Mouse (Mus musculus) CD4-positive, CD25-positive, alpha-beta regulatory T cell, adult 2 months (primary cell): ENCODE measurements around the gene Ccnl1.

Experiments
- DNase-seq: peaks from one replicate; pipeline ENCODE4 v3.0.0-alpha.2; 2012; ENCODE audit warnings: low read depth, low spot score

Ccnl1 gene

GRCm38 (mm10) chr3:65959416-65960001 lies 1.5 kb upstream of the Ccnl1 start:
- no peak for DNase-seq

GRCm38 (mm10) chr3:65958840-65959185 lies 764 bp upstream of the Ccnl1 start:
- no peak for DNase-seq

GRCm38 (mm10) chr3:65957271-65958101 lies 563 bp downstream of the Ccnl1 start:
- DNase-seq, result peak; percentile 88

DNA sequence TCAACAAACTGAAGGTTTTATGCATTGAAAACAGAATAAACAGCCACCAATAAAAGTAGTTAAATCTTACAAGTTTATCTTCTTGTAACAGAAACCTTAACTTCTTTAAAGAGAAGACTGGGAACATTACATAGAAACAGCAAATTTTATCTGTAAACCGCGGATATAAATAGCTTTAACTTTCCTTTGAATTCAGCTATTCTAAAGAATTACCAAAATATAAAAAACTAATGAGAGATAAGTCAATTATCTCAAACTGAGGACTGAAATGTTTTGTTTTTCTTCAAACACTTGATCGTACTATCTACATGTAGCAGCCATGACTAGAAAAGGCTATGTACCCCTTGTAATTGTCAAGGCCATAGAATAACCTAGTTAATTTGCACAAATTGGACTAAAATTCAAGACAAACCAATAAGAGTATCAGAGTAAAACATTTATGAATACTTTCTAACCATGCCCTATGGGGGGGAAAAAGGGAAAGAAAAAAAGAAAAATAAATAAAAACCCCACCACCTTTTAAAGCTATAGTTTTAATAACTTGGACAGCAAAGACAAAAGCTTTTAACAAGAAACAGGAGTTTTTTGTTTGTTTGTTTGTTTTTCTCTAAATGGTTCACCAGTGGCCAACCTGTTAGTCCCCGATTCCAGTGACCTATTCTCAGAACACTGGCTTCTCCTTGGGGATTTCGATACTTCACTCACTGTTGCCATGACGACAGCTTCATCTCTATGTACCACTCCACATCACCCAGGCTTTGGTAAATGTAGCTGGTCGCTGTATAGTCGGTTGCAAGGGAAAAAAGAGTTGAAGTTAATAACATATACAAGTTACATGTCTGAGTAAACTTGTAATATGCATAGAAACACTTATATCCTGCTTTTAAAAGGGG lies 3.3 kb downstream of the Ccnl1 start:
- peak; percentile 41 for DNase-seq

DNA sequence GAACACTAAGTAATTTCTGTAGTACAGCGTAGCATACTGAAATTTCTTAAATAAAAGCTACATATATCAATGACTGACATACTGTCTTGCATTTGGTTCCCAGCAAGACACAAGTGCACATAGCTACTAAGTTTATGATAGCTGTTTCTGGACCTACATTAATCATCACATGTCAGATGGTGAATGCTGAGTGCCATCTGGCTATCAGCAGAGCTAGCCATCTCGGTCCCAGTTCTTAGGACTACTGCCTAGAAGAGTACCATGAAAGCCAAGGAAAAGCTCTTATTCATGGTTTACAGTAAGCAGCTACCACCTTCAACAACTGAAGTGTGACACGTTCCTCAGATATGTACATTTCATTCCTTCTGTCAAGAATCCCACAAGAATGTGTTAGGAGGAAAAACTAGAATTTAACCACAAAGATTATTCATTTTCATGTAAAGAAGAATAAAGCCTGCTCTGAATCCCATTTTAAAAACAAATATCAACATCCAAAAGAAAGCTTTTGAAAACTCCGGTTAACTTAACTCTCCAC lies 7.2 kb downstream of the Ccnl1 start:
- DNase-seq, result no peak

DNA sequence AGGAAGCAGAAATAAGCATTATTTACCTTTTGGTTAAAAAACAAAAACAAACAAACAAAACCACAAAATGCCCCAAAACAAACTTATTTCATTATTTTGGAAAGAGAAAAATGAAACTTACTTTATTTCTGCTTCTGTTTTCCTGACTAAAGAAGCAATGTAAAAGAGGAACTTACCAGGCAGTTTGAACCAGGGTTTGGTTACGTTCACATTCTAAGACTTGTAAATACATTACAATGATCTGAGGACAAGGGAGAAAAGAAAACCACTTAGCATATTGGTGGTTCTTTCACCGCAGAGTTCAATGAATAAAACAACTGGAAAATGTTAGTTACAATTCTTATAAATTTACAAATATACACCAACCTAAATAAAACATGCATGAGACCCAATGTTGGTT lies 7.7 kb downstream of the Ccnl1 start:
- no peak for DNase-seq

DNA sequence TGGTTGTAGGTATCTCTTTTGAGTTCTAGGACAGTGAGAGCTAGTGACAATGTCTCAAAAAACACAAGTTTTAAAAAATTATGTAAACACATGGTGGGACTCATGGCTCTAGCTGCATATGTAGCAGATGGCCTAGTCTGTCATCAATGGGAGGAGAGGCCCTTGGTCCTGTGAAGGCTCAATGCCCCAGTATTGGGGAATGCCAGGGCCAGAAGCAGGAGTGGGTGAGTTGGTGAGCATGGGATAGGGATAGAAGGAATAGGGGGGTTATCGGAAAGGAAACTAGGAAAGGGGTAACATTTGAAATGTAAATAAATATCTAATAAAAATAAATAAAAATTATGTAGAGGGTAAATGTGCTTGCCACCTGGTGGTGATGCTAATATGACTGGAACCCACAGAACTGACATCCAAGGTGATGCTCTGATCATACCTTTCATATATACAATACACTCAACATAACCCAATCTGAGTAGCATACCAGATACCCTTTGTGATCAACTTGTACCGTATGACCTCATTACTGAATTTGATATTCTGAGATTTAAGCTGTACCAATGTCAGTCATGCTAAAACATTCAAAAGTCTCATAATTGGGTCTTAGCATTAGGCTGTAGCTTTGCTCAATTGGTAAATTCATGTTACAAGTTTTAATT lies 12.6 kb downstream of the Ccnl1 start:
- DNase-seq, result no peak

DNA sequence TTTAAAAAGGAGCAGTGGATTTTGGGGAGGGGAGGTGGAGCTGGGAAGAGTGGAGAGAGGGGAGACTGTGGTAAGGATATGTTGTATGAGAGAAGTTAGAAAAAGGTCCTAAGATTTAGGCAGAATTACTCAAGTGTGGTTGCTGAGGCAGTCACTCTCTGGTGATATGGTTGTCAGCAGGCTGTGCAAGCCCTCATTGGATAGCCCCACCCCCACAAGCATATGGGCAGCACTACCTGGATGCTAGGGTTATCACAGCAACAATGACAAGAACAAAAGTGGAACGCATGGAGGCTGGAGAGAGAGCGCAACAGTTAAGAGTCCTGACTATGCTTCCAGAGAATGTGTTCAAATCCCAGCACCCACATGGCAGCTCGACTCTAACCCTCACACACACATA lies 13.3 kb downstream of the Ccnl1 start:
- DNase-seq, result no peak

DNA sequence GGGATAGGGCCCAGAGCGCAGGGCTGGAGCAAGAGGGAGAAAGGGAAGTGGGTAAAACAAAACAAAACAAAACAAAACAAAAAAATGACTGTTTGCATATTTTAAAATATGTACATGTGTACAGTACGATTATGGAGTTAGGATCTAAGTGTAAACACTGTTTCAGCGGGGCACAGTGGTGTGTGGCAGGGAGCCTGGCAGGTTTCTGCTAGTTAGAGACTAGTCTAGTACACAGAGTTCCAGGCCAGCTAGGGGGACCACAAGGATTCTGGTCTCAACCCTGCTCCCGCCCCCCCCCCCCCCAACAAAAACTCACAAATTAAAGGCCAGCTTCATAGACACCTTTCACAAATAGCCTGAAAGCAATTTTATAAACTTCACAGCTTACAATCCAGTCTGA lies 14.6 kb downstream of the Ccnl1 start:
- DNase-seq, result no peak

DNA sequence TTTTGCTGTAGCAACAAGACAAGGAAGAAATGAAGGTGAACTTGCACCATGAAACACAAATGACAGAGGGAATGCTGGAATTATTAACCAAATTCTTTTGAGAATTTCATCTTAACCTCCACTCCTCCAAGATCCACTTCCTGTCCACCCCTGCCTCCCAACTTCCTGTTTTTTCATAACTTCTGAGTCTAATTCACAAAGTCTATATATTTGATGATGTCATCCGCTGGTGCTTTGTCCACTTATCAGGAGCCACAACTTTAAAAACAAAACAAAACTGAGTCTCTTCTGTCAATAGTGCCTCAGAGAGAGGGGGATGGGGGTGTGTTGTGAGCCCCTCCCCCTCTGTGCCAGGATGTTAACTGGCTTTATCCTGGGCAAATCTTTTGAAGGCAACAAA lies 17.0 kb downstream of the Ccnl1 start:
- no peak for DNase-seq

GRCm38 (mm10) chr3:65938211-65938610 lies 19.8 kb downstream of the Ccnl1 start:
- peak; percentile 60 for DNase-seq

GRCm38 (mm10) chr3:65936384-65936783 lies 21.7 kb downstream of the Ccnl1 start:
- DNase-seq, result no peak

DNA sequence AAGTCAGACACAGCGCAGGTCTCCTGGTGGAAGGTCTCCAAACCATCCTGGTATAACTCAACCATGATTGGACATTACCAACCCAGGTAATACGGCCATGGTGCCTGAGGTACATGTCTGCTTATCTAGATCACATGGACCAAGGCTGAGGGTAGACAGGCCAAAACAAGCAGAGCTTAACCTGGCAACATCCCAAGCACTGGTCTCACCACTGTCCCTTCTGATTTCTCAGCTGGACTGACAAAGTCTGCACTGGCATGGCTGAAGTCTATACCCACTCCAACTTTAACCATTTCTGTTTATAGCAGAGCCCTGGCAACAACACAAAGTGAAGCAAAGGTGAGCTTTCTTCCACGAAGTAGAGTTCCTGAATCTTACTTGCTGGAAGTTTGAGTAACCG lies 22.9 kb downstream of the Ccnl1 start:
- DNase-seq, result no peak

DNA sequence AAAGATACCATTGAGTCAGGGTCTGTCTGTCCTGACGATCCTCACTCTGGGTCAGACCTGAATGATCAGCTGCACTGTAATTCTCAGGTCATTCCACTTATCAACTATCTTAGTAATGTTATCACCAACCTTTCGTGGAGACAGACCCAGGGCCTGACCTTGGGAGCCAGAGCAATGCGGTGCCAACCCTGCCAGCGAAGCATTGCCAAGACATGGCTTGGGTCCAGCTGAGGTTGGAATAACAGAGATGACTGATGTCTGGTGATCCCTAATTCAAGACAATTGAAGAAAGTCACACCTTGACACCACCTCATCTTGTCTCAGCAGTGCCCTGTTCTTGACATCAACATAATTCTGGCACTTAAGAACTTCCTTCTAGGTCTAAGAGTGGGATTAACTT lies 24.3 kb downstream of the Ccnl1 start:
- no peak for DNase-seq

- DNase-seq, result no peak
Observed at GRCm38 (mm10) chr3:65931542-65931941, 26.5 kb downstream of the Ccnl1 start.

DNA sequence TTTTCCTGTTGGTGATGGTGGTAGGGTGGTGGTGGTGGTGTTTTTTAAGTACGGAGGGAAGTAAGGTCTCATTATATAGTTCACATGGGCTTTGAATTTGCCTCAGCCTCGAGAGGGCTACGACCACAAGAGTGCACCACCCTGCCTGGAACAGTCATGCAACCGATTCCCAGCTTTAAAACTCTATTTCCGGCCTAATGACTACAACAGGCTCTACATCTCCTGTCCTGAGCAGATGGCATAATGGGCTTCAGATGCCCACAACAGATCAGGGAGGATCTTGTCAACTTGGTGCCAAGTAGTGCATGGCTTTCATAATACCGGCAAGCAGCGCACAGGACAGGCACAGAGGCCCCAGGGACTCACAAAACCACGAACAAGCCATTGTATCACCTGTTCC lies 27.4 kb downstream of the Ccnl1 start:
- DNase-seq, result no peak

DNA sequence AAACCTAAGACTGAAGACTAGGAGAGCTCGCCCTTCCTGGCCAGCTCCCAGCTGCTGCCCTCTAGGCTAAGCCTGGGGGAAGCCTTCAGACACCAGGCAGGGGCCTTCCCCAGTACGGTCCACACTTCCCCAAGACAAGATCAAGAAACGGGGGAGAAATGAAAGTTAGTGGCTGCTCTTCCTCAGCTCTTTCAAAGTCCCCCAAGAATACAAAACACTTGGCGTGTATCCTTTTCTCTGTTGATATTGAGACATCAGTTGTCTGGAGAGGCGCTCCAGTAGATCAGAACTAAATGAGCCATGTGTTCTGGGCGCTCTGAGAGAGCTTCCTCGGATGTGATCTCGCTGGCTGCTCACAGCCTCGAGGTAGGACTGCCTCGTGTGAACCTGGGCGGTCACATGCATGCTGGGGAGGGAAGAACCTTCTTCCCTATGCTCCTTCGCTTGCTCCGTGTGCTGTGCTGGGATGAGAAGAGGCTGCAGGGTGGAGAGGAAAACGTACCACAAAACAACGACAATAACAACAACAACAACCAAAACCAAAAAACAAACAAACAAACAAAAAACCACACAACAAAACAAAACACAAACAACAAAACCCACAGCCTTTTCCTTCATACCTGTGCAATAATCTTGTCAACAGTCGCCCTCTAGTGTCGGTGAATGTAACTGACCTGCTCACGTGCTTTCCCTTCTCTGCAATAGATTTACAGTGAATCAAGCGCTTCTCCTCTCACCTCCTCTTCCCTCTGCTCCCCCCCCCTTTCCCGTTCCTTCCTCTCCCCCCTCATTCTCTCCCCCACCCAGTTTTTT lies 28.0 kb downstream of the Ccnl1 start:
- peak; percentile 88 for DNase-seq

DNA sequence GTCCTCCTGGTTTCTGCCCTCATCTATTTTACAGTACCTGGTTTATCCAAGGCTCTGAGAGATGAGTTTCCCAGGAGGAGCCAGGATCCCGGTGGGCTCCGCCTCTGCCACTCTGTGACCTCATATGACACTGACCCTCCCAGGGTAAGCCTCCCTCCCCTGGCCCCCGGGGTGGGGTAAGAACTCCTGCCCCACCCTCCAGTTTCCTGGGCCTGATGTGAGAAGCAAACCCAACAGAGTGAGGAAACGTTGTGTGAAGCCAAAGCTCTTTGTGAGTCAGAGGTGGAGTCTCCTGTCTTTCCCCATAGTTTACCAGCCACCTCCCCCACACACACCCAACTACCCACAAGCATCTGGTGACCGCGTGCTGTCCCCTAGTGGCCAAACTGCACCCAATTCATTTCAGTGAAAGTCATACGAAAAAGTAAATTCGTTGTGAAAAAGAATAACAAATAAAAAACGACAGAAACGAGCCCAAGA lies 28.7 kb downstream of the Ccnl1 start:
- peak; percentile 75 for DNase-seq

DNA sequence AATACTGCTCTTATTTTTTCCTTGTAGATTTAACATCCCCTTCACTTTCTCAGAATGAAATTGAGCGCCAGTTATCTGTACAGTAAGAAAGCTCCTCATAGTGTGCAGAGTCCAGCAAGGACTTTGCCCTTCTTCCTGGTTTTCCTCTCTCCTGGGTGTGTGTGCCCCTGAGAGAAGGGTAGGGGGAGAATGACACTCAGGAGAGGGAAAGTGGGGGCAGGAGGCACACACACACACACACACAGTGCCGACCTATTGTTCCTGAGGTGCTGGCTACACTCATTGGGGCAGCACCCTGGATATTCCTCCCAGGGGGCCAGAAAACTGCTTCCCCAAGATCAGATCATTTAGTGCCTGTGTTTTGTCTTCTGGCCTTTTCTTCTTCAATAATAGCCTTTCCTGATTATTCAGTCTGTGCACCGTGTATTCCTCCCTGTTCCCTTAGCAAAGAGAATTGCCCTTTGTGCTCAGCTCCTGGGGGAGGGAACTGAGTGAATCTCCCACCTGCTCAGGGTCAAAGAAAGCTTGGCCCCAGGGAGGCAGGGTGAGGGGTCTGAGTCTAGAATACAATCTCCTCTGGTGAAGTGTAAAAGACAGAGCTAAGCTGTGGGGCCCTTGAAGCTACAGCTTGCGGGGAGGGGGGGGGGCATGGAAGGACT lies 29.3 kb downstream of the Ccnl1 start:
- no peak for DNase-seq

GRCm38 (mm10) chr3:65927685-65928084 lies 30.4 kb downstream of the Ccnl1 start:
- no peak for DNase-seq
